17 mouse cellular contexts compared by ENCODE assay signal in the genomic region with DNA sequence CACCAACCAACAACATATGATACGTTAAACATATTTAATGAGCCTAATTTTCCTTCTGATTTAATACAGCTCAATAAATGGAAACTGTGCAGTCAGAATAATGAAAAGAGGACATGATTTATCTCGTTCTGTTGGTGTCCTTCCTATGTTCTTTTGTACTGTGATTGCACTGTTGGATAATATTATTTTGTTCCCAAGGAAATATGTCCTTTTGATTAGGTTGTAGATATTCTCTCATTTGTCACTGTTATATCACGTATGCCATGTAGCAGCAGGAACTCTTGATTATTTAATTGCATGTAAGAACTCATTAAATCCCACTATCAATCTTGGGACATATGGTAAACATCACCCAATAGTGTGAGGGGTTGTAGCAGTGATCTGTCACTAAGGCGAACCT.
"Had no signal": no experiment of that assay in that cellular context is flagged by ENCODE, and none has a peak within 500 bp of the region (broad histone marks: within the 10 kb centered on the region; RNA-seq: fewer than 3 reads in every experiment).

No protein-coding gene starts in this region.

- H3K4me3 ChIP-seq: limb, embryonic 12.5 days; limb, embryonic 15.5 days; midbrain, embryonic 12.5 days; midbrain, embryonic 15.5 days had no signal

- ATAC-seq: liver, postnatal 0 days; lung, postnatal 0 days; midbrain, embryonic 15.5 days had no signal

- DNase-seq: kidney, adult 2 months; kidney, postnatal 25 days; layer of hippocampus, postnatal 36 days; left cerebral cortex, postnatal 4 days; liver, postnatal 0 days; lung, embryonic 14.5 days; thymus, adult 18-20 months; thymus, postnatal 36 days had no signal

- H3K4me2 ChIP-seq: limb, embryonic 12.5 days; limb, embryonic 15.5 days; liver, embryonic 11.5 days; lung, embryonic 14.5 days; midbrain, embryonic 12.5 days; midbrain, embryonic 15.5 days had no signal

- H3K9ac ChIP-seq: limb, embryonic 12.5 days; limb, embryonic 15.5 days; liver, embryonic 14.5 days; liver, postnatal 0 days; lung, embryonic 14.5 days; midbrain, embryonic 12.5 days; midbrain, embryonic 15.5 days had no signal

- H3K9me3 ChIP-seq: limb, embryonic 12.5 days; limb, embryonic 15.5 days; midbrain, embryonic 12.5 days; midbrain, embryonic 15.5 days had no signal

- H3K27ac ChIP-seq: kidney, postnatal 0 days; limb, embryonic 12.5 days; limb, embryonic 15.5 days; liver, embryonic 14.5 days; macrophage; midbrain, embryonic 12.5 days; midbrain, embryonic 15.5 days had no signal

- H3K27me3 ChIP-seq: limb, embryonic 12.5 days; limb, embryonic 15.5 days; midbrain, embryonic 12.5 days; midbrain, embryonic 15.5 days had no signal

- H3K4me1 ChIP-seq: limb, embryonic 12.5 days; limb, embryonic 15.5 days; midbrain, embryonic 12.5 days; midbrain, embryonic 15.5 days had no signal

- H3K36me3 ChIP-seq: limb, embryonic 12.5 days; limb, embryonic 15.5 days; midbrain, embryonic 12.5 days; midbrain, embryonic 15.5 days had no signal
